Mouse (Mus musculus): ENCODE measurements around the gene Tjp2.
"Not testable (repeated sequence)": the region's sequence is repeated elsewhere in the genome, so short reads cannot be mapped to it uniquely, and the experiment has no call there.

Gene Tjp2

GRCm38 (mm10) chr19:24220795-24221445 lies 3.9 kb downstream of the Tjp2 start:
- no peak for DNase-seq

GRCm38 (mm10) chr19:24219011-24219410 lies 5.8 kb downstream of the Tjp2 start:
- DNase-seq, result no peak

- no peak for DNase-seq
These were observed 6.5 kb downstream of the Tjp2 start for GRCm38 (mm10) chr19:24218291-24218690.

DNA sequence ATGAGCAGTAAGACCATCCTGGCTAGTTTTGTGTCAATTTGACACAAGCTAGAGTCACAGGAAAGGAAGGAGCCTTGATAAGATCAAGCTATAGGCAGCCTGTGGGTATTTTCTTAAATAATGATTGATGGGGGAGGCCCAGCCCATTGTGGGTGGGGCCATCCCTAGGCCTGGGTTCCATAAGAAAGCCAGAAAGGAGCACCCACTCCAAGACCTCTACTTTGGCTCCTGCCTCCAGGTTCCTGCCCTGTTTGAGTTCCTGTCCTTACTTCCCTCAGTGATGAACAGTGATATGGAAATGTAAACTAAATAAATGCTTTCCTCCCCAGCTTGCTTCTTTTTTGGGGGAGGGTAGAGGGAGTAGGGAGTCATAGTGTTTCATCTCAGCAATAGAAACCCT lies 7.0 kb downstream of the Tjp2 start:
- no peak for DNase-seq

DNA sequence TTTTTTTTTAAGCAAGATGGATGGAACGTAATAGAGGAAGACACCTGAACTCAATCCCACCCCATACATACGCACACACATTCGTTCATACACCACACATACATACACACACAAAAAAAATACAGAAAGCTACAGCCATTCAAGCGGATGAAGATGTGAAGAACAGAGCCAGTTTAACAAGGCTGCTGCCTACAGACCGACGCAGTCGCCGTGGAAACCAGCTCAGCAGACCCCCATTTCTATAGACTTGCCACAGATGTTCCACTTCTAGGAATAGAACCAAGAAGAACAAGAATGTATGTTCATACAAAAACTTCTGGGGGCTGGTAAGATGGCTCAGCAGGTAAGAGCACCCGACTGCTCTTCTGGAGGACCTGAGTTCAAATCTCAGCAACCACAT lies 8.1 kb downstream of the Tjp2 start:
- DNase-seq, result no peak

GRCm38 (mm10) chr19:24214939-24215338 lies 9.9 kb downstream of the Tjp2 start:
- DNase-seq, result no peak

DNA sequence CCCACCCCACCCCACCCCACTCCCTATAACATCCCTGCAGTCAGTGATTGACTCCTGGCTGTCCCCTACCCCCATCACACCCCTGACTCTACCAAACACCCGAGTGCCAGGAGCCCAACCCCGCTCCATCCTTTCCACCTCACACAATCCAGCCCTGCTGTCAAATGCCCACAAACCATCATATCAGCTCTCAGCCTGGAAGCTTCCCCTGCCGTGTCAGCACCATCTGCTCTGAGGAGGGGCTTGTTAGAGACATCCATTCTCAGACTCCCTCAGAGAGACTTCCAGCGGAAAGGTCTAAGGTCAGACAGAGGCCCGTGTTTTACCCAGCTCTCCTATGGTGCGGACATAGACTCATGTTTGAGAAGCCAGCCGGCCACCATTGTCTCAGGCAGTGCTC lies 11.5 kb downstream of the Tjp2 start:
- no peak for DNase-seq

DNA sequence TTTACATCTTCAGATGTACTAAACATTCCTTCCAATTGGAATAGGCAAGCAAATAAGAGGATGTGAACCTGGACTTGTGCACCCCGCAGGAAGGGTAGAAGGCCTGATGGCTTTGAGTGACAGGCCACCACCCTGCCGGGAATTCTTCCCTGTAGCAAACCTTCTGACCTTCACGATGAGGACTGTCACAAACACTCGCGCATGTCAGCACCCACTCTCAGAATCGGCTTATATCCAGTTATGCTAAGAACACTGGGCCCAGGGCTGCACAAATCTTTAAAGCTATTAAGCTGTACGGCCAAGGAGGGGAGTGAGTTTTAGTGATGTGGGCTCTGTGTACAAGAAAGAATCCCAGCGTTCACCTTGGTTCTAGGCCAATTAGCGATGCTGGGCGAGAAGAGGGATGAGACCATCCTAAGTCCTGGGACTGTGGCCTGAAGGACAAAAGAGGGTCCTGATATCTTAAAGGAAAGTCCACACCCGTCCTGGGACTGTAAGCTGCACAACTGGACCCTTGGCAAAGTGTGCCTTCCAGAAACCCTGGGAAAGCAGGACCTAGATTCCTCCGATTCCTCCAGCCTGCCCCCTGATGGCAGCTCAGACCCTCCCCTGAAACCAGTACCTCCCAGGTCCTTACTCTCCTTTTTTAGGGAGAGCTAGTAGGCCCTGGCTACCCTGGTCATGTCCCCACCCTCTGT lies 12.1 kb downstream of the Tjp2 start:
- no peak for DNase-seq

DNA sequence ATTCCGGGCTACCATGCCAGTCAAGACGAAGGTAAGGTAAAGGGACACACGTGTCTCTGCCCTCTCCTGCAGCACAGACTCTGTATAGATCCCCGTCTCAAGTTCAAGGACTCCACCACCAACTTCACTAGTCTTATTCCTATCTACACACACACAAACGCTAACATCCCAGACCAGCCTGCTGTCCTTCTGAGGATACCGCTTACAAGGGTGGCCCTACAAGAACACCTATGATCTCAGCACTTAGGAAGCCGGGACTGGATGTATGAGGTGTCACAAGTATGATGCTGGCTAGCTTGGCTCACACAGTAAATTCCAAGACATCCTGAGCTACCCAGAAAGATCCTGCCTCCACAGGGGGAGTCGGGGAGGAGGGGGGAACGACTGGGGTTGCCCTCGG lies 13.7 kb downstream of the Tjp2 start:
- DNase-seq, result no peak

- no peak for DNase-seq
These were observed 15.3 kb downstream of the Tjp2 start for GRCm38 (mm10) chr19:24209516-24209915.

DNA sequence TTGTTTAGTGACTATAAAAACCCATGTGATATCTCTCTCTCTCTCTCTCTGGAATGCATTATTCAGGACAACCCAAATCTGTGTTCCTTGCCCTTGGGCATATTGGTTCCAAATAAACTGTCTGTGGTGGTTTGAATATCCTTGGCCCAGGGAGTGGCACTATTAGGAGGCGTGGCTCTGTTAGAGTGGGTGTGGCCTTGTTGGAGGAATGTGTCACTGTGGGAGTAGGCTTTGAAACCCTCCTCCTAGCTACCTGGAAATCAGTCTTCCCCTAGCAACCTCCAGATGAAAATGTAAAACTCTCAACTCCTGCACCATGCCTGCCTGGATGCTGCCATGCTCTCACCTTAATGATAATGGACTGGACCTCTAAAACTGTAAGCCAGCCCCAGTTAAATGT lies 16.9 kb downstream of the Tjp2 start:
- DNase-seq, result no peak

DNA sequence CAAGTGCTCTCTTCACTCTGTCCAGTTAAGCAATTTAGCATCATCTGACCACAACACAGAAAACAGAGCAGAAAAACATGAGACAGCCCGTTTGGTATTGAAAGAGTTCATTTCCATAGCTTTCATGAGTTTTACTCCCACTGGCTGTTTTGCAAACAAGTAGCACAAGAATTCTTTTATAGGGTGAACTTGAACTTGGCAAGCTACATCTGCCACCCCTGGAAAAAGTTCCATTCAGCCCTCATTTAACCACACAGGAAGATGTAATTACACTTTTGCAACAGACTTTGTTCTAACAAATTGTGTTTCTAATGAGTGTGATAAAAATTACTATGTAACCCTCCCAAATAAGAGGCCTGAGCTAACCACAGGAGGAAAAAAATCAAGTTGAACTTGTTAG lies 19.8 kb downstream of the Tjp2 start:
- no peak for DNase-seq

GRCm38 (mm10) chr19:24201848-24202247 lies 23.0 kb downstream of the Tjp2 start:
- DNase-seq, result no peak

- no peak for DNase-seq
These were observed 24.3 kb downstream of the Tjp2 start for GRCm38 (mm10) chr19:24200566-24200965.

DNA sequence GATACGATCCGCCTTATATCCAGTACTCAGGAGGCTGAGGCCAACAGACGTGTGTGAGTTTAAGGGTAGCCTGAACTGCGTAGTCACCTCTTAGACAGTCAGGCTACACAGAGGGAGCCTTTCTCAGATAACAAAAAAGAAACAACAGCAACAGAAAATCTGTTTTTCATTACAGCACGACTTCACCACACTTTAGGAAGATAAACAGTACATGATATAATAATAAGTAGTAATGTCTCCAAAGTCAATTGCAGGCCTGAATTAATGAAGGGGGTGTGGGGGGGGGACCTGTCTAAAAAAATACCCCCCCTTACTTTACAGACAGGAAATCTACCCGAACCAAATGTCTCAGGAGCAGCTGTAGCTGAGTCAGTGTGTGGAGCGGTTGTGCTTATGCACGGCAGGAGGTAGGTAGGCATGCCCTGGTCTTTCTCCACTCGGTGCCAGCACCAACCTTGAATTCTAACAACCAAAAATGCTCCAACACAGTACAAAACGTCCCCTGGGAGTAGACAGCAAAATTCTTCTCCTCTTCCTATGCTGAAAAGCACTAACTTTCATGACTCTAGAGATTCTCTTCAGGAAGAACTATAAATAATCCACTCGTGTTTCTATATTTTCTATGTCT lies 26.0 kb downstream of the Tjp2 start:
- no peak for DNase-seq

DNA sequence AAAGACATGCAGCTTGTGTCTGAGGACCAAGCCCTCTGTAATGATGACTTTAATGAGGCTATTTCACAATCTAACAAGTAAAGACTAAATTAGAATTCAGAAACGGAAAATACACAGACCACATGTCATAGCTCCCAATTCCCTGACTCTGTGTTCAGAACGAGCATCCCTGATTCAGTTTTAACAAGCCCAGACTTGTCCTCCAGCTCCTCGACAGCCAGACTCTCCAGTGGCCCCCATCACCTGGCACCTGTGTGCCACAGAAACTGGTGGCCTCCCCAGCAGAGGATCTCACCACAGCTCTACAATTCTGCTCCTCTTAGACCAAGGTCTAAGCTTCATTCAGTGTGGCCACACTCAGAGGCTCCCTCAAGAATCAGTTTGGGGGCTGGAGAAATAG lies 27.5 kb downstream of the Tjp2 start:
- DNase-seq, result no peak

DNA sequence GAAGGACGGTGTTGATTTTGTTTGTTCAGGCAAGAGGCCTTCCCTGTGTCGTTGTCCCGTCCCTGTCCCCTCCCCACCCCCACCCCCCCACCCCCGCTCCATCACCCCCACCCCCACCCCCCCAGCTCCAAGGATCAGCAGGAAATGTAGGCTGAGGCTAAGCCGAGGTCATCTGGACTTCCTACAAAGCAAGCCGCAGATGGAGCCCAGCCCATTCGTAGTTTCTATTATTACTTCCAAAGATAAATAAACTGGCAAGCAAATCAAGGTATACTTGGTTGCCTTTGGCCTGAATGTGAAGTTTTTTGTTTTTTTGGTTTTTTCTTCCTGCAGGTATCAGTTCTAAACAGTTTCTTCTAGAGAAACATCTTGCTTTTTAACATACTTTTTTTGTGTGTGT lies 29.6 kb downstream of the Tjp2 start:
- no peak for DNase-seq

DNA sequence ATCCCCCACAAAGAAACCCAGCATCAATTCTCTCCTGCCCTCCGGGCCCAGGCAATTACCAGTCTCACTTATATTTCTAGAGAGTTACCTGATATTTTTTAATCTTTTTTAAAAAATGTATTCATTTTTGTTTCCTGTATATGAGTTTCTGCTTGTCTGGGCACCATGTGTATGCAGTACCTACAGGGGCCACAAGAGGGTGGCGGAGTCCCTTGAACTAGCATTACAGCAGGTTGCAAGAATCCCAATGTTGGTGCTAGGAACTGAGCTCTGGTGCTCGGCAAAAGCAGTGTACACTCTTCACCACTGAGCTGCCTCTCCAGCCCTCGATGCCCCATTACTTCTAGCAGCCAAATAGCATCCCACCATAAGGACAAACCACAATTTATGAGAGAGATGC lies 30.6 kb downstream of the Tjp2 start:
- DNase-seq, result no peak

- DNase-seq, result no peak
These were observed 31.9 kb downstream of the Tjp2 start for GRCm38 (mm10) chr19:24192946-24193345.

GRCm38 (mm10) chr19:24187791-24188190 lies 37.0 kb downstream of the Tjp2 start:
- no peak for DNase-seq

- not testable (repeated sequence) for DNase-seq
These were observed 37.5 kb downstream of the Tjp2 start for GRCm38 (mm10) chr19:24187358-24187757.

DNA sequence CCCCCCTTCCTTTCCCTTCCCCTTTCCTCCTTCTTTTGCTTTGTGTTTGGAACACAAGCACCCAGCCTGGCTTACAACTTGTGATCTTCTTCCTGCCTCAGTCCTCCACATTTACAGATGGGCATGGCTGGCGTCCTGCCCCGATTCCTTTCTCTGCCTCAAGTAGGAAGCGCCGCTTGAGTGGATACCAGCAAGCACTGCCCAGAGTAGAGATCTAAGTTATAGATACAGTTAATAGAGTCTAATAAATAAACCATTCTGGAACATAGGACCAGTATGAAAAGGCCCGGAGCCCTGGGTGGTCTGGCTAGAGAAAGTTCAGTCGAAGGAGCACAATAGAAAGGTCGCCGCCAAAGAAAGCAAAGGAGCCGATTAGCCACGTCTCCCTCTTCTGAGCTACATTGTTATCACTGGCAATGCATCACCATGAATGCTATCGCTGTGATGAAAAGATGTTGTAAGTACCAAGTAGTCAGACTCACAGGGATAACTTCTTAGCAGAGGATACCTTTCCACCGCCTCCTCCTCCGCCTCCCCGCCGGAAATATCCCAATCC lies 41.1 kb downstream of the Tjp2 start:
- no peak for DNase-seq

DNA sequence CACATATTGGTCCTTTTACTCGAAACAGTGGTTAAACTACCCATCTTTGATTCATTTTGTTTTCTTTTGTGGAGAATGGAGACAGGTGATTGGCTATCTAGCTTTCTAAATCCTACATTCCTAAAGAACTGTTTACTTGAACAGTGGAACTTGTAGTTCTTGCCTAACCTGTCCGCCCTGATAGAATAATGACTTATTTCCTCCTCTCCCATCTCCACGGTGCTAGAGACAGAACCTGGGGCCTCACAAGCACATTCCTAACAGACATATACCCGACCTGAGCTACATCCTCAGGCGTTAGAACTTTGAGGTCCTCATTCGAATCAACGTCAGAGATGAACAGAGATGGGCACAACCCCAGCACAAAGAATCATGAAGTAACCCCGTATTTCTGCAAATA lies 44.4 kb downstream of the Tjp2 start:
- DNase-seq, result no peak

DNA sequence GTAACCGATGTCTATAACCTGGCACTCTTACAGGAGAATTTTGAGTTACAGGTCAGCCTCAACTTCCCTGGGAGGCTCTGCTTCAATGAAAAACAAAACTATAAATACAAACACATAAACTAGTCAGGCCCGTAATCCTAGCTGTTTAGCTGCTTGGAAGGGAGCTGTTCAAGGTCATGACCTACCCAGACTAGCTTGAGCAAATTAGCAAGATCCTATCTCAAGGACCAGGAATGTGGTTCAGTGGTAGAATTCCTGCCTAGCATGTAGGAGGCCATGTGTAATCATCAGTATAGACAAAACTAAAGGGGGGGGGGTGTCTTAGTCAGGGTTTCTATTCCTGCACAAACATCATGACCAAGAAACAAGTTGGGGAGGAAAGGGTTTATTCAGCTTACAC lies 46.7 kb downstream of the Tjp2 start:
- DNase-seq, result no peak

All from cerebellum, adult 8-10 months (tissue).